Mouse (Mus musculus): ENCODE data around the gene Chfr. TPM values are rescaled to one million over a fixed set of nuclear protein-coding genes. Genes with fewer than 3 reads are reported as not detected.
"Not testable (repeated sequence)": the region's sequence is repeated elsewhere in the genome, so short reads cannot be mapped to it uniquely, and the experiment has no call there.

Gene Chfr
- total and polyA plus RNA-seq, 2 experiments: 18.4 to 19.8 TPM

GRCm38 (mm10) chr5:110107581-110108304 lies 27.9 kb upstream of the Chfr start, which contains the start of gene Gtpbp6:
Gene Gtpbp6, minus strand, starts transcription at chr5:110108197.
- Histone ChIP-seq H3K79me2 (ENCODE audit: control insufficient read depth, insufficient read depth, low read length) (peaks cover 6% of the 10 kb centered on the region; the same call in 1 of the 2 replicates), H3K36me3 (ENCODE audit: control insufficient read depth, insufficient read depth, low read length) (peaks cover 12% of the 10 kb centered on the region), H3K27ac (replicated peaks; ENCODE audit: insufficient read depth, low read depth, low read length) (peak within 1 kb of the TSS; percentile 32), H3K27me3 (ENCODE audit: control insufficient read depth, insufficient read depth, low read length) (no peaks in the 10 kb centered on the region), H3K9ac (ENCODE audit: low read depth, low read length) (peak within 1 kb of the TSS; percentile 86), H3K4me1 (ENCODE audit: control insufficient read depth, insufficient read depth, low read length) (peaks cover 6% of the 10 kb centered on the region; the same call in 1 of the 2 replicates), H3K4me3 (ENCODE audit: insufficient read depth, low read depth, low read length) (peak within 1 kb of the TSS; percentile 85)
- peak; percentile 32; the same call in 1 of the 2 replicates for TF ChIP-seq POLR2A (IDR thresholded peaks at IDR 0.05; ENCODE audit: extremely low read depth, insufficient read depth, low read length)
- TF ChIP-seq CTCF (IDR thresholded peaks at IDR 0.05; ENCODE audit: low read depth, low read length): no peak
- whole genome bisulfite sequencing: under 1% methylated on average over 71 of the region's 71 CpGs
- DNase-seq (ENCODE audit: extremely low read depth, low read depth, low spot score): peak; percentile 92

GRCm38 (mm10) chr5:110108305-110108628 lies 27.4 kb upstream of the Chfr start:
- Histone ChIP-seq H3K9ac (ENCODE audit: low read depth, low read length) (no peak overlapping the region), H3K4me3 (ENCODE audit: insufficient read depth, low read depth, low read length) (peak overlapping the region; percentile 85; the same call in 1 of the 2 replicates), H3K27me3 (ENCODE audit: control insufficient read depth, insufficient read depth, low read length) (no peaks in the 10 kb centered on the region), H3K36me3 (ENCODE audit: control insufficient read depth, insufficient read depth, low read length) (peaks cover 17% of the 10 kb centered on the region), H3K4me1 (ENCODE audit: control insufficient read depth, insufficient read depth, low read length) (peaks cover 6% of the 10 kb centered on the region; the same call in 1 of the 2 replicates), H3K27ac (replicated peaks; ENCODE audit: insufficient read depth, low read depth, low read length) (no peak overlapping the region), H3K79me2 (ENCODE audit: control insufficient read depth, insufficient read depth, low read length) (peaks cover 6% of the 10 kb centered on the region; the same call in 1 of the 2 replicates)
- WGBS: 1% methylated on average over 7 of the region's 7 CpGs
- no peak for DNase-seq (ENCODE audit: extremely low read depth, low read depth, low spot score)
- 0 out of 2 replicates have a peak, but pooled peaks have one; percentile 7 for TF ChIP-seq CTCF (IDR thresholded peaks at IDR 0.05; ENCODE audit: low read depth, low read length)
- TF ChIP-seq POLR2A (IDR thresholded peaks at IDR 0.05; ENCODE audit: extremely low read depth, insufficient read depth, low read length): no peak

DNA sequence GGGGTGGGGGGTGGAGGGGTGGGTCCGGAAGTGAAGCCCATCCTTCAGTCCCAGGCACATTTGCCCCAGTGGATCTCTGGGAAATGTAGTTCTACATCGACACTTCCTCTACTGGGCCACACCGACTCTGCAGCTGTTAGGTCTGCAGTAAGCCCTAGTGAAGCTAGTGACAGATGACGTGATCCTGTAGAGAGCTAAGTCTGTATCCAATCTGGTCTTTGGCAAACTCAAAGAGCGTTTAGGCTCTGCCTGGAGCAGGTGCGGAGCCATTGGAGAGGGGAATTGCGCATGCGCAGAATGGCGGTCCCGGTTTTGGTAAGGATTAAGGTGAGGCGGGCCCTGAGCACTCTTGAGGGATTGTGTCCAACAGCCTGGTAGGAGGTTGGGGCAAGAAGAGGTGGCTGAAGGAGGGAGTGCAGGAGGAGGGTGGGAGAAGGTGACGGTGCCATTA lies 25.6 kb upstream of the Chfr start, which contains the start of gene Zfp605:
Zfp605 (plus strand) TSS at position 102 of the 451 bp plus-strand sequence.
- DNase-seq (ENCODE audit: extremely low read depth, low read depth, low spot score): peak; percentile 88
- Histone ChIP-seq H3K9ac (ENCODE audit: low read depth, low read length) (peak within 1 kb of the TSS; percentile 49), H3K4me3 (ENCODE audit: insufficient read depth, low read depth, low read length) (peak within 1 kb of the TSS; percentile 60), H3K27me3 (ENCODE audit: control insufficient read depth, insufficient read depth, low read length) (no peaks in the 10 kb centered on the region; the same call in 1 of the 2 replicates), H3K36me3 (ENCODE audit: control insufficient read depth, insufficient read depth, low read length) (peaks cover 13% of the 10 kb centered on the region), H3K27ac (replicated peaks; ENCODE audit: insufficient read depth, low read depth, low read length) (peak within 1 kb of the TSS; percentile 62), H3K4me1 (ENCODE audit: control insufficient read depth, insufficient read depth, low read length) (peaks cover 6% of the 10 kb centered on the region; the same call in 1 of the 2 replicates), H3K79me2 (ENCODE audit: control insufficient read depth, insufficient read depth, low read length) (peaks cover 6% of the 10 kb centered on the region; the same call in 1 of the 2 replicates)
- under 1% methylated on average over 12 of the region's 12 CpGs for WGBS
- TF ChIP-seq POLR2A (IDR thresholded peaks at IDR 0.05; ENCODE audit: extremely low read depth, insufficient read depth, low read length) (no peak), CTCF (IDR thresholded peaks at IDR 0.05; ENCODE audit: low read depth, low read length) (no peak)

DNA sequence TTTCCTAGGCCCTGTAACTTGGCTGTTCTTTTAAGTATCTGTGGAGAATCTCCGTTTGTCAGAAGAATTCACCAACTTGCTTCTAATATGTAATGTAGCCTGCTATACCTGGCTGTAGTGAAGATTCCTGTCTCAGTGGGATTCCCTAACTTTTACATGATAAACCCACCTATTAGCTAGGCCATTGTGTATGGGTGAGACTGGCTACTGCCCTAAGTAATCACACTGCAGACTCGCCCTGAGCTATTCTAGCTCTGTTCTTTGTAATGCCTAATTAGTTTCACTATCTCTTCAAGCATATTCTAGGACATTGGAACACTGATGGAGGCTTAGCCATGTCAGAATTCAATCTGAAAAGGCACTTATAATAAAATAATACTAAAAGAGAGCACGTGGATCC lies 13.3 kb upstream of the Chfr start:
- DNase-seq (ENCODE audit: extremely low read depth, low read depth, low spot score); H3K9ac ChIP-seq (ENCODE audit: low read depth, low read length); H3K4me3 ChIP-seq (ENCODE audit: insufficient read depth, low read depth, low read length); H3K4me1 ChIP-seq (ENCODE audit: control insufficient read depth, insufficient read depth, low read length); H3K79me2 ChIP-seq (ENCODE audit: control insufficient read depth, insufficient read depth, low read length); H3K27me3 ChIP-seq (ENCODE audit: control insufficient read depth, insufficient read depth, low read length); H3K27ac ChIP-seq (replicated peaks; ENCODE audit: insufficient read depth, low read depth, low read length): not testable (repeated sequence)
- peaks cover 26% of the 10 kb centered on the region for H3K36me3 ChIP-seq (ENCODE audit: control insufficient read depth, insufficient read depth, low read length)
- WGBS: 91% methylated on average over 3 of the region's 3 CpGs

GRCm38 (mm10) chr5:110136087-110136464 lies 434 bp downstream of the Chfr start:
- Histone ChIP-seq H3K36me3 (ENCODE audit: control insufficient read depth, insufficient read depth, low read length) (peaks cover 11% of the 10 kb centered on the region), H3K79me2 (ENCODE audit: control insufficient read depth, insufficient read depth, low read length) (no peaks in the 10 kb centered on the region; the same call in 1 of the 2 replicates), H3K4me1 (ENCODE audit: control insufficient read depth, insufficient read depth, low read length) (peaks cover 2% of the 10 kb centered on the region; the same call in 1 of the 2 replicates), H3K27me3 (ENCODE audit: control insufficient read depth, insufficient read depth, low read length) (no peaks in the 10 kb centered on the region), H3K4me3 (ENCODE audit: insufficient read depth, low read depth, low read length) (peak overlapping the region; percentile 80), H3K27ac (replicated peaks; ENCODE audit: insufficient read depth, low read depth, low read length) (peak overlapping the region; percentile 11; the same call in 1 of the 2 replicates), H3K9ac (ENCODE audit: low read depth, low read length) (peak overlapping the region; percentile 77)
- WGBS: 3% methylated on average over 18 of the region's 18 CpGs
- DNase-seq (ENCODE audit: extremely low read depth, low read depth, low spot score): no peak
- TF ChIP-seq CTCF (IDR thresholded peaks at IDR 0.05; ENCODE audit: low read depth, low read length) (no peak), POLR2A (IDR thresholded peaks at IDR 0.05; ENCODE audit: extremely low read depth, insufficient read depth, low read length) (no peak)

GRCm38 (mm10) chr5:110137816-110138215 lies 2.2 kb downstream of the Chfr start:
- Histone ChIP-seq H3K27me3 (ENCODE audit: control insufficient read depth, insufficient read depth, low read length) (no peaks in the 10 kb centered on the region), H3K4me3 (ENCODE audit: insufficient read depth, low read depth, low read length) (no peak overlapping the region), H3K36me3 (ENCODE audit: control insufficient read depth, insufficient read depth, low read length) (peaks cover 16% of the 10 kb centered on the region), H3K79me2 (ENCODE audit: control insufficient read depth, insufficient read depth, low read length) (no peaks in the 10 kb centered on the region; the same call in 1 of the 2 replicates), H3K9ac (ENCODE audit: low read depth, low read length) (no peak overlapping the region), H3K4me1 (ENCODE audit: control insufficient read depth, insufficient read depth, low read length) (peaks cover 2% of the 10 kb centered on the region; the same call in 1 of the 2 replicates), H3K27ac (replicated peaks; ENCODE audit: insufficient read depth, low read depth, low read length) (no peak overlapping the region)
- no peak for TF ChIP-seq POLR2A (IDR thresholded peaks at IDR 0.05; ENCODE audit: extremely low read depth, insufficient read depth, low read length)
- no peak for TF ChIP-seq CTCF (IDR thresholded peaks at IDR 0.05; ENCODE audit: low read depth, low read length)
- WGBS: 96% methylated on average over 3 of the region's 3 CpGs
- no peak for DNase-seq (ENCODE audit: extremely low read depth, low read depth, low spot score)
